Mouse (Mus musculus) brown adipose tissue, adult 24 weeks (tissue): ENCODE data around the gene Ston1. TPM values are rescaled to one million over a fixed set of nuclear protein-coding genes. Genes with fewer than 3 reads are reported as not detected.

Source experiments
- H3K27ac ChIP-seq: fragments of 200-500 bp; replicated peaks from 2 replicates; pipeline ENCODE4 v1.5.1; 2012; ENCODE audit warnings: low read depth, mild to moderate bottlenecking, low read length
- H3K4me1 ChIP-seq: fragments of 200-500 bp; 2 replicates; pipeline ENCODE4 v1.6.1; 2012; ENCODE audit warnings: low read length, mixed read lengths; ENCODE audit not compliant: control insufficient read depth, insufficient read depth, insufficient read length
- H3K4me3 ChIP-seq: fragments of 200-500 bp; 2 replicates; pipeline ENCODE4 v1.5.1; 2012; ENCODE audit warnings: low read depth, mild to moderate bottlenecking, low read length, moderate library complexity; ENCODE audit not compliant: insufficient read depth
- polyA plus RNA-seq: library from polyadenylated mRNA; stranded (reverse); fragments of >200 nt; gene quantifications from 2 replicates; pipeline ENCODE4 v1.2.4, GENCODE M21; 2012; ENCODE audit not compliant: missing spikeins, insufficient read depth, insufficient read length

The Ston1 gene
- polyA plus RNA-seq = 7.0 and 12.5 TPM in 2 replicates

DNA sequence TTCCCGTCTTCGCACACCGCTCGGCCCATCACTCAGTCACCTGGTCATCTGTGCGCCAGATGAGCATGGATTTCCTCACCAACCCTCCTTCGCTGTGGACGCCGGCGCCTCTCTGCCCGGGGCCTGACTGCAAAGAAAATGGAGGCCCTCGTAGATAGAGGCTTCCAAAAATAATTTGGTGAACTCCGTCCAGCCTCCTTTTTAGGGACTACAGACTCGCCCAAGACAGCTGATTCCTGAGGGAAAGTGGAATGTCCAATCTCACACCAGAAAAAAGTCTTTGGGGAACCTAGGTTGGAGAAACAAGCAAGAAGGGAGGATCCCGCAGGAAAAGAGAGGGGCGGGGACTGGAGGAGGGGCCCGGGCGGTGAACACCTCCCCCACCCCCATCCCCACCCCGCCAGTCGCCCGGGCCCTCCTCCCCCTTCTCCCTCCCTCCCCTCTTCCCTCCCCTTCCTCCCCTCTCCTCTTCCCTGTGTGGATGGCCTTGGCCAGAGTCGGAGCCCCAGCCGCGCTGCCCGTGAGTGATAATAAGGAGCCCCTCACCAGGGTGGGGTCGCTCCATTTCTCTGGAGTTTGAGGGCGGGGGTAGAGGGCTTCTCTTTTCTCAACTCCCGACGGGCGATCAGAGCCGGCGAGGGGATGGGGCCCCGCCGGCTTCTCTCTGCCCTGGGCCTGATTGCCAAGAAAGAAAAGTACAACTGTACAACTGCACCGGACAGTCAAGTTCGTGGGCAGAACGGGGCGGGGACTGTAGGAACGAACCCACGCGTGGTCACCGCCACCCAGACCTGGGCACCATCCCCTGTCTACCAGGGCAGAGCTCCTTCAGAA, at the start of gene Ston1:
Ston1 (plus strand) TSS at position 463 of the 834 bp plus-strand sequence.
- H3K4me1 ChIP-seq = peaks cover 15% of the 10 kb centered on the region; the same call in 1 of the 2 replicates
- H3K4me3 ChIP-seq = peak within 1 kb of the TSS; percentile 94

DNA sequence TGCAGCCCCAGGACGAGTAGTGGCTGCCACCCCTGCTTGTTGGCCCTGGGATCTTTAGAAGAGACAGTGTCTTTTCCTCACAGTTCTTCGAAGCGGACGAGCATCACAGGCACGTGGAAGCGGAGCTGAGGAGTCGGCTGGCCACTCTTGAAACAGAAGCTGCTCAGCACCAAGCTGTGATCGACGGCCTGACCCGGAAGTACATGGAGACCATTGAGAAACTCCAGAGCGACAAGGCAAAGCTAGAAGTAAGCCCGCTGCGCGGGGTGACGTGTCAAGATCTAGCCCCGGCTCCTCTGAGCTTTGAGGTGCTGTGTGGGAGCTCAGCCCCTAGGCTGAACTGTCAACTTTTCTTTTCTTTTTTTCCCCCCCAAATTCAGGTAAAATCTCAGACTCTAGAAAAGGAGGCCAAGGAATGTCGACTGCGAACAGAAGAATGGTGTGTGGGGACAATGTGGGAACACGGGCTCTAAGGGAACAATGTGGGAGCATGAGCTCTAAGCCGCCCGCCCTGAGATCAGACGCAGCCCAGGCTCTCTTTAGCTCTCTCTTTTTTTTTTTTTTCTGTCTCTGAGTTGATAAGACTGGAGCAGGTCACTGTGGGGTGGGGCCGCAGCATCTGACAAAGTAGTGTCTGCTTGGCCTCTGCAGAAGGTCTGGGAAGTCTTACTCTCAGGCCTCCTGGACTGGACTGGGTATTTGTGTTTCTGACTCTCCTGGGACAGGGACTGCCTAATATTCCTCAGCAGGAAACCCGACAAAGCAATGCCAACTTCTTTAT, 47.9 kb upstream of the Ston1 start:
- H3K27ac ChIP-seq = no peak overlapping the region
- no peak overlapping the region for H3K4me3 ChIP-seq

More for the DNA sequence above, at the start of gene Ston1:
- H3K27ac ChIP-seq = peak within 1 kb of the TSS; percentile 89

DNA sequence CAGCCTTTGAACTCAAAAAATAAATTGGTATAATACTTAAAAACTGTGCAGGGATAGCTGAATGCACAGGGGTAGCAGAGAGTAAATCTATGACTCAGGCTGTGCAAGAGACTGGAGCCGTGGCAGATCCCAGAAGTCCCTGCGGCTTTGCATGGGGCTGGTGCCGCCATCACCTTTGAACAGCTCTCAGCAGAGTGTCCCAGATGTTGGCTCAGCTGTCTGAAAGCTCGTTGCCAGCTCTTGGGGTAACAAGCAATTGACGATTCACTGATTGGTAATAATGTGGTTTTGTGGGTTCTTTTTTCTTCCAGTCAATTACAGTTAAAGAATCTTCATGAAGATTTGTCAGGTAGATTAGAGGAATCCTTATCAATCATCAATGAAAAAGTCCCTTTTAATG, 47.1 kb upstream of the Ston1 start:
- Histone ChIP-seq H3K4me1 (no peaks in the 10 kb centered on the region), H3K4me3 (no peak overlapping the region), H3K27ac (no peak overlapping the region)

More for the DNA sequence above, 47.9 kb upstream of the Ston1 start:
- no peaks in the 10 kb centered on the region for H3K4me1 ChIP-seq

DNA sequence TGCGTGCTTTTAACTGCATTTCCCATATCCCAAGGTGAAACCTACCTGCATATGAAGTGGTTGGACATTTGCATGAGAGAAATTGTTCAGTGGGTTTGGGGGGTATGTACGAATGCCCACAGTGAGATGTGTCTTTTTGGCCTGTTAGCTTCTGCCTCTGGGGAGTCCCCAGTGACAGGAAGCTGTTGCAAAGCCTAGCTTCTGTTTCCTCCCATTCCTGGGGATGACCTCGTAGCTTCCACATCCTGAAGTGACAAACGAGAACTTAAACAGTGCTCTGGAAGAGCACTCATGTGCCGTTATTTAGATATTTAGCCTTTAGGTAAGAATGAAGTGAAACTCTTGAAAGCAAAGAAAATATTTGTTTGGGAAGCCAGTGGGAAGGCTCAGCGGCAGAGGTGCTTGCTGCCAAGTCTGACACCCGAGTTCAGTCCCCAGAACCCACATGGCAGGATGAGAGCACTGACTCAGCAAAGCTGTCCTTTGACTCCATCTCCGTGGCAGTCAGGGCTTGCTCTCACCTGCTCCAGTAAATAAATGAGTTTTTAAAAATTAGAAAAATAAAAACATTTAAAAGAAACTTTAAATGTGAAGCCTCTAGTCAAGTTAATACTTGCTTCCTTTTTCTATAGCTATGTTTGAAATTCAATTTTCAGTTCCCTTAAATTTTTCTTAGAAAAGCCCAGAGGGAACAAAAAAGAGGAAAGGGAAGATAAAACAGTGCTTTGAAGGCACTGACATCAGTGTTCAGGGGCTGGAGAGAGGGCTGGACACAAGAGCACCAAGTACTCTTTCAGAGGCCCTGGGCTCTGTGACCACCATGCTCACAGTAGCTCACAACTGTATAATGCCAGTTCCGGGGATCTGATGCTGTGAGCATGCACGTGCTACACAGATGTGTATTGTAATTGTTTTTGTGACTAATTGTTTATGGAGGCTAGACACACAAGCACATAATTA, 46.2 kb upstream of the Ston1 start:
- Histone ChIP-seq H3K4me3 (no peak overlapping the region), H3K4me1 (no peaks in the 10 kb centered on the region), H3K27ac (peak overlapping the region; percentile 74)

DNA sequence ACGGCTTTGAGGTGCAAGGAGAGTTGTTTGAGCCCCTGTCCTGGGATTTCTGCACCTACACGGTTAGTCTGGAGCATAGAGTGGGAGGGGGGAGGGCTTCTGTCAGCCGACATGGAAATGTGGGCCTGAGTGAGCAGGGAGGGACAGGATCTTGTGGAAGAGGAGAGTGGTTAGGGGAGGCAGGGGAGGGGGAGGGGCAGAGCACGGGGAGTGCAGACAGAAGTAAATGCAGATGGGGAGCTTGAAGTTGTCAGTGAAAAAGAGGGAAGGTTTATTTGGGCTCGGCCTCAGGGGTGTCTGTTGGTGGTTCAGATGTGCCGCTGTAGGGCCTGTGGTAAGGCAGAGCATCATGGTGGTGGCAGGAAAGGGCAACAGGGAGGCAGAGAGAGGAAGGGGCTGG, 44.9 kb upstream of the Ston1 start:
- H3K27ac ChIP-seq = peak overlapping the region; percentile 53
- H3K4me3 ChIP-seq = no peak overlapping the region

DNA sequence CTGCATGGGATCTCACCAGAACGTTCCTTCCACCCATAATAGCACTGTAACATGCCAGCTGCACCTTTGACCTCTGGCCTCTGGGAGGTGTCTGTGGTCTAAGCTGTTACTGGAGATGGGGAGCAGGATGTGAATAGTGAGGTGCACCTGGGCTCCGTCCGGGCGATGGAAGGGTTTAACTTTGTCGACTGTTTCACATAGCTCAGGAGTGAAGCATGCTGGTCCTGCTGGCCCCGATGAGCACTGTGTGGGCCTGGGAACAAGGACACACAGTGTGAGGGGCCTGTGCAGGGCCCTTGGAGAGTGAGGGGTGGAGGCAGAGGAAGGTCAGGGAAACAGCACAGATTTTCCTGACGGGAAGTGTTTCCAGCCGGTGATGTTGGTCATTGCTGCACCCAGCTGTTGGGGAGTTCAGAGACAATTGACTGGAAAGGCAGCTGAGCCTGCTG, 44.5 kb upstream of the Ston1 start:
- H3K4me1 ChIP-seq = no peaks in the 10 kb centered on the region
- H3K4me3 ChIP-seq = no peak overlapping the region
- peak overlapping the region; percentile 32; the same call in 1 of the 2 replicates for H3K27ac ChIP-seq

More for the DNA sequence above, 44.9 kb upstream of the Ston1 start:
- no peaks in the 10 kb centered on the region for H3K4me1 ChIP-seq

DNA sequence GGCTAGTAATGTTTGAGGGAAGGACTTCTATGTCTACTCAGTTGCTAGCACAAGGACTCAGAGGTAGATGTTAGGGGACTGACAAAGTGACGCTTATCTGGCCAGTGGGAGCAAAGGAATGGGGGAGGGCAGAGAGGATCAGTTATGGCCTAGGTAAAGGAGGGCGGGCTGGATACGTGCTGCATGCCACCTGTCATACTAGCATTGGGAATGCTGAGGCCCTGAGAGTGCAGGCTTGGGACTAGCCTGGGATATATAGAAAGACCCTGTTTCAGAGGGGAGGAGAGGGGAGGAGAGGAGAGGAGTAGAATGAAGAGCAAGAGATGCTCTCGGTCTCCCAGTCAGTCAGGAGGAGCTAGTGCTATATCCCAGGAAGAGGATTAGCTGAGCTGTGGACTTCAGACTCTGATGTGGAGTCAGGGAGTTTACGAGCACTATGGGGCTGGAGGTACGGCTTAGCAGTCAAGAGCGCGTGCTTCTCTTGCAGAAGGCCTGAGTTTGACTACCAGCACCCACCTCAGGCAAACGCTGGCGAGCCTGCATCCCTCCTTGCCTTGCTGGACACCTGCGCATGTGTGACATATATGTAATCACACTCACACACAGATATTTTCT, 43.9 kb upstream of the Ston1 start:
- Histone ChIP-seq H3K27ac (no peak overlapping the region), H3K4me3 (no peak overlapping the region), H3K4me1 (no peaks in the 10 kb centered on the region)

DNA sequence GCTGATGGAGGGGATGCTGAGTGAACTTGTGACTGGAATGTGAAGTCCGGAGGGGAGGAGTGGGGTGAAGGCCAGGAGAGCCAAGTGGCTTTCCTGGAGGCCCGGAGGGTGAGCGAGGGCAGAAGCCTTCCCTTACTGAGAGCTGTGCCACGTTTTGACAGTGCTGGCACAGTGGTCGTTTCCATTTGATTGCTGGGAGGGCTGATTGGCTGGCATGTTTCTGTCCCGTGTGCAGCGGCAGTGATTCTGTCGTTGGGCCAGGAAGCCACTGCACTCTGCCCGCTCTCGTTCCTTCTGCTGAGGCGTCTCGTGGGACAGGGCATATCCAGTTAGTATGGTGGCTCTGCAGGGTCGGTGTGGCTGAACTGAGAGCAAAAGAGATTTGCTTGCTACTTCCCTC, 41.3 kb upstream of the Ston1 start:
- no peaks in the 10 kb centered on the region for H3K4me1 ChIP-seq
- H3K4me3 ChIP-seq = no peak overlapping the region
- no peak overlapping the region for H3K27ac ChIP-seq

DNA sequence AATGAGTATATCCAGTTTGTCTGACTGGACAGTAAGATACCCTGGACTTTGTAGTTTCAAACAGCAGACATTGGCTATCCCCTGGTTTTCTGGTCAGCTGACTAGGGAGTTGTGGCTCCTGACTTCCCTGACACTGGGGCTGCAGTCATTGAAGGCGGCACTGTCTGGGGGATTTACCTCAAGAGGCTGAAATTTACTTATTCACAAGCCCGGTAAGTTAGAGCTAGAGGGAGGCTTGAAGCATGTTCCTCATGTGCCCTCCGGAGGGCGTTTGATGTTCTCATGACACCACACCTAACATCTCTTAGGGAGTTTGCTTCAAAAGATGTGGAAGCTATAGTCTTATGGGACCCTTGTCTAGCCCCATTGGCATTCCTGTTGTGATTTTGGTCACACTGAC, 40.8 kb upstream of the Ston1 start:
- Histone ChIP-seq H3K27ac (no peak overlapping the region), H3K4me1 (no peaks in the 10 kb centered on the region), H3K4me3 (no peak overlapping the region)

DNA sequence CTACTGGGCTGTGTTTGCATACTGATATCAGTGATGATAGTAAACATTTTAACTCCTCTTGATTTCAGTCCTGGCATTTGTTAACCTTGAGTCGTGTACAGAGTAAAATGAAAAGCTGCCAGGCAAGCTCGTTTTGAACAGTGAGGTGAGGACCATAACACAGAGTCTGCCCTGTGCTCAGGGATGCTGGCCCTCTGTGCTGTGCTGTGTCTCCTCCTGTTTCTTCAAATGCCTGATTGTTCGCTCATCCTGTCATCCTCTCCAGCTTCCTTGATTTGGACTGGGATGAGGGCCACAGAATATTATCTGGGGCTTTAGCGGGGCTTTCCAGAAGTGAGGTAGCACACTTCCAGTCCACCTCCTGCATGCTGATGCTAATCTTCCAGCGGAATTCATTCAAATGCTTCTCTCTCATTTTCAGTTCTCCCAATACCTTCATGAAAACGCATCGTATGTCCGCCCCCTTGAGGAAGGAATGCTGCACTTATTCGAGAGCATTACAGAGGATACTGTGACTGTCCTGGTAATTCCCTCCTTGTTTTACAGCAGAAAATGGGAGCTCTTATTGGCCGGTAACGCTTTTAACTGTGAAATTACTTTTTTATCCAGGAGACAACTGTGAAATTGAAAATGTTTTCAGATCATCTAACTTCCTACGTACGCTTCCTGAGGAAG, 39.2 kb upstream of the Ston1 start:
- no peaks in the 10 kb centered on the region for H3K4me1 ChIP-seq
- no peak overlapping the region for H3K4me3 ChIP-seq
- H3K27ac ChIP-seq = no peak overlapping the region

DNA sequence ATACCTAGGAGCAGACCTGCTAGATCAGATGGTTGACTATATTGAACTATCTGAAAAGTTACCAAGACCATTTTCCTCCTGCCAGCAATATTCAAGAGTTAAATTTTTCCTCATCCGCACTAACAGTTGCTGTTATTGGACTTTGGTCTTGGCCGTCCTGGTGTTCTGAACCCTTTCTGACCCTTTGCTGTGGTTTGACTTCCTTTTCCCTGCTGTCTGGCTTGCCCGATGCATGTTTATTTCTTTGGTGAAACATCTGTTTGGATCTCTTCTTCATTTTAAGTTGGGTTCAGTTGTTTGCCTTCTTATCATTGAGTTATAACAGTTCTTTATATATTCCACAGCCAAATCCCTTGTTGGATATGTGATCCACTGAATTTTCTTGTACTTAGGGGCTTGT, 33.9 kb upstream of the Ston1 start:
- Histone ChIP-seq H3K27ac (no peak overlapping the region), H3K4me1 (no peaks in the 10 kb centered on the region), H3K4me3 (no peak overlapping the region)

DNA sequence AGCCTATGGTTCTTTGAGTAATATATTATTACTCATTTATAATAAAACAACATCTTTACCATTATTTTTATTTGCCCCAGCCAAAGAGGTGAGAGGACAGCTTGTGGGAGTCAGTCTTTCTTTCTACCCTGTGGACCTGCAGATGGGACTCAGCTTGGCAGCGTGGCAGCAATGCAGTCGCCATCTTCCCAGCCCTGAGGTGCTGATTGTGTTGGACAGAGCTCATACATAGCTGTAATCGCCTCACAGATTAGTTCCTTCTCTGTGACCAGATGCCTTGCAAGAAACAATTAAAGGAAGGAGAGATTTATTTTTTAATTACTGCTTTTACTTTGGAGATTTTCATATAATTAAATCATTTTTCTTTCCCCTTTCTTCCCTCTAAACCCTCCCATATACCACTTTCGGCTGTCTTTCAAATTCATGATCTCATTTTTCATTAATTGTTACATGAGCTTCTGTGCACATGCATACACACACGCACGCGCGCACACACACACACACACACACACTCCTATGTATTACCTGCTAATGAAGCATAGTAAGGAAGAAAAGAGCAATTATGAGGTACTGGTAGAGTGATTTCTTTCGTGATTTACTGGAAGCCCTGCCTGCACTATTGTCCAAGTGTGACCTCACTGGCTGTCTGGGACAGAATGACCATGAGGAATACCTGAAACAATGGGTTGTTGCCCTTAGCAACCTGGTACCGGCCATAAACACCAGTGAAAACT, 27.5 kb upstream of the Ston1 start:
- Histone ChIP-seq H3K27ac (no peak overlapping the region), H3K4me1 (no peaks in the 10 kb centered on the region), H3K4me3 (no peak overlapping the region)

DNA sequence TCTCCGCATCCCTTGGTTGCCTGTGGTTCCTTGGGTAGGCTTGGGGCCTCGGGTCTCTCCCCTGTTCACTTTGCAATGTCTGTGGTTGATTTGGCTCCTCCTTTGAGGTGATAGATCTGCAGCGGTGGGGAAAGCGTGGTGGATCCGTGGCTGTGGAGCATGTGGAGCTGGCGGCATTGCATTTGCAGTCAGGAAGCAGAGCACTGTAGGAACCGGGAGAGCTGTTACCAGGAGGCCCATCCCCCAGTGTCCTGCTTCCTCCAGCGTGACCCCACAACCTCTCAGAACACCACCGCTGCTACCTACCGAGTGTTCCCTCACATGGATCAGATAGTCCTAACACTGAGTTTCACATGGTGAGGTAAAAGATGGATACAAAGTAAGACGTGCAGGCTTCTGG, 26.7 kb upstream of the Ston1 start:
- H3K27ac ChIP-seq = no peak overlapping the region
- H3K4me1 ChIP-seq = no peaks in the 10 kb centered on the region

More for the DNA sequence above, 26.7 kb upstream of the Ston1 start:
- no peak overlapping the region for H3K4me3 ChIP-seq
